Mouse (Mus musculus) liver, embryonic 14 days (tissue): ENCODE measurements around the gene Bpifa2. TPM values are rescaled to one million over a fixed set of nuclear protein-coding genes. Genes with fewer than 3 reads are reported as not detected.

Experiments used
- polyA plus RNA-seq: library from polyadenylated mRNA; depleted of rRNA; stranded (reverse); fragments of >200 nt; gene quantifications from 2 replicates; pipeline ENCODE4 v1.2.3, GENCODE M21; 2012; rRNA removed

Gene Bpifa2
- polyA plus RNA-seq, result not detected in 2 replicates

DNA sequence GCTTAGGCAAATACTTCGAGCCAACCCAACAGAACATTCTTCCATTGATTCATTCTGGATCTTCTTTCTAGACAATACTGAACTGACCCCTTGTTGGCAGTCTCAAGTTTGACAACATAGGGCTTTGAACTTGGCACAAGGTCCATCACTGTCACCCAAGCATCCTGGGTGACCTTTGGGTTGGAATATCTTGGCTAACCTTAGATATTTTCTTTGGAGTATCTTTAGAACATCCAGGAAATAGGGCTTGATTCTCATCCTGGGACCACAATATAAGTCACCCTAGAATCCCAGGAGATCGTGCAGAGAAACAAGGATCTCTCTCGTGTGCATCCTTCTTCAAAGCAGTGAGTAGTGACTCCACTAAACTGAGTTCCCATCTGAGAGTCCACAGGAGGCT lies at the start of gene Bpifa2:
Gene Bpifa2, plus strand, starts transcription at position 301 of the 400 bp plus-strand sequence.

DNA sequence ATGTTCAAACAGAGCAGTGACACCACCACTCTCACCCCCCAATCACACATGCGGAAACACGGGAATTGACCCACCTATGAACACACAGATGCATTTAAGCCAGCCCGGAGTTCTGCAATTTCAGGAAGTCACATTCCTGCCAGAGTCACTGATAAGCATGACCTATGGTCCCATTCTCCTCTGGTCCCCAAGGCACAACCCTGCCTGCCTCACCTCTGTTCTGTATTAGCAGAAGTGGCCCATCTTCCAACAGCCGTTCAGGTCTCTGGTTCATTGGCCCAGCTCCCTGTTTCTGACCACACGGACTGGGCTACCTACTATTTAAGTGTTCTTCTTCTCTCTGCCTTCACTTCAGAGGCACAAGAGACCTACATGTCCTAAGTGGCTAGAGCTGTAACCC lies 33.5 kb upstream of the Bpifa2 start, which contains the start of gene Bpifa6:
Gene Bpifa6, plus strand, starts transcription at position 364 of the 400 bp plus-strand sequence.

Other genes starting within 250 kb of the Bpifa2 start
- gene Efcab8, start 228.3 kb upstream of the Bpifa2 start, polyA plus RNA-seq, result 0.05 and 0.08 TPM in 2 replicates
- not detected in 2 replicates for gene Sun5, start 137.2 kb upstream of the Bpifa2 start, polyA plus RNA-seq
- not detected in 2 replicates for gene Bpifb2, start 133.2 kb upstream of the Bpifa2 start, polyA plus RNA-seq
- gene Bpifb6, start 107.9 kb upstream of the Bpifa2 start, polyA plus RNA-seq, result not detected in 2 replicates
- gene Bpifb3, start 90.0 kb upstream of the Bpifa2 start, polyA plus RNA-seq, result not detected in 2 replicates
- 0.05 and 0.13 TPM in 2 replicates for gene Bpifb4, start 70.1 kb upstream of the Bpifa2 start, polyA plus RNA-seq
- not detected in 2 replicates for gene Bpifa6, start 33.3 kb upstream of the Bpifa2 start, polyA plus RNA-seq
- not detected in 2 replicates for gene Bpifa3, start 122.1 kb downstream of the Bpifa2 start, polyA plus RNA-seq
- gene Bpifa1, start 134.6 kb downstream of the Bpifa2 start, polyA plus RNA-seq, result 0.05 TPM in 1 of 2 replicates, not detected in the other
- gene Bpifa5, start 154.3 kb downstream of the Bpifa2 start, polyA plus RNA-seq, result not detected in 2 replicates
- 0.22 and 0.23 TPM in 2 replicates for gene Bpifb1, start 182.6 kb downstream of the Bpifa2 start, polyA plus RNA-seq
- gene Bpifb5, start 215.5 kb downstream of the Bpifa2 start, polyA plus RNA-seq, result not detected in 2 replicates
- not detected in 2 replicates for gene Bpifb9a, start 249.6 kb downstream of the Bpifa2 start, polyA plus RNA-seq